Mouse (Mus musculus): Measurements from ENCODE around the gene Gabpb1.

The Gabpb1 gene

DNA sequence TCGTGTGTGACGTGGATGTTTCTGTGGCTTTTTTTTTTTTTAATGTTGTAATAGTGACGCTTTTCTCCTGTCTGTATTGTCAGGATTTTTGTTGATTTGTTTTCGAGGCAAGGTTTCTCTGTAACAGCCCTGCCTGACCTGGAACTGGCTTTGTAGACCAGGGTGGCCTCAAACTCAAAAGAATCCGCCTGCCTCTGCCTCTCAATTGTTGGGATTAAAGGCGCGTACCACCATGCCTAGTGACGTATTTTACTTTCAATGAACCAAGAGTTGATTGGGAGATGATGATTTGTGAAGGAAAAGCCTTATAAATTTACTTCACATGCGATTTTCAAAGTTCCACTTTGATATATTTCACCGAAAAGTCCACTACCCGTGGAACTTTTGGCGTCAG, at the start of gene Gabpb1:
Gene Gabpb1, minus strand, starts transcription at position 216 of the 394 bp plus-strand sequence.
- no peak for DNase-seq (ENCODE audit: low spot score)

DNA sequence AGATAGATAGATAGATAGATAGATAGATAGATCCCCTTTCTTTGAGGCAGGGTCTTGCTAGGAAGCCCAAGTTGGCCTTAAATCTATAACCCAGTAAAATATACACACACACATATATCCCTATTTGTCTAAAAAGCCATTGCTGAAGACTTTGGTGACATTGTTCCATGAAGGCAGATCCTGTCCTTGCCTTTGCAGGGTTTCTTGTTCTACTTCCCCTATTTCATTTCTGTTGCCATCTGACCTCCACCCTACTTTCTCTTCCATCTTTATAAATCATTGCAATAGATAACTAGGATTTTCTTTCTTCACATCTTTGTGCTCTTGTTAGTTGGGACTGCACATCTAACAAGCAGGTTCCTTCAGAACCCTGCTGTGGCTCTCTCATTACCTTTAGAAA, 36.8 kb upstream of the Gabpb1 start:
- no peak for DNase-seq (ENCODE audit: low spot score)

DNA sequence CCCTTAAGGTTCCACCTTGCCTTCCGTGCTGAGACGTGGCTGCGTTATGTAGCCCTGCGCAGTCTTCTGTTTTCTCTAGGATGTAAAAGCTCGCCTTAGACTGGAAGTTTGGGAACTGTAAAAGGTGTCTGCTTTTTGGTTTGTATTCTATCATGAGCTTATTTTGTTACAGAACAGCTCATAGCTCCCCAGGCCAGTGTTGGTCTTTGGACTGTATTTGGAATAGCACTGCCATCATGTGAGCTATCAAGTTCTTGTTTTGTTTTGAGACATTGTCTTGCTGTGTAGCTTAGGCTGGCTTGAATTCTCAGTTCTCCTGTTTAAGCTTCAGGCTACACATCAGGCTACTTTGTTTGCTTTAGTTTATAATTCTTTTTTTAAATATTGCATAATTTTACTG, 36.4 kb upstream of the Gabpb1 start:
- no peak for DNase-seq (ENCODE audit: low spot score)

DNA sequence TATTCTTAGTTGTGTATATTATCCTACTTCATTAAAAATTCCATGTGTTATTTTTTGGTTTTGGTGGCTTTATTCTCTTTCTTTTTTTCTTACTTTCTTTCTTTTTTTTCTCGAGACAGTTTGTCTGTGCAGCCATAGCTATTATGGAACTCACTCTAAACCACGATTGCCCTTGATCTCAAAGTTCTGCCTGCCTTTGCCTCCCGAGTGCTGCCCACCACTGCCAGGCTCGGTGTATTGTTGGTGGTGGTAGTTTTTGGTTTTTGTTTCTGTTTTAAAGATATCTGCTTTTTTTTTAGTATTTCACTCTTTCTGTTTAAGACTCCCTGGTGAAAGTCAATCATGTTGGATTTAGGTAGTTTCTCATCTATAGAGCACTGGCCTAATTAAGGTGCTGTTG, 32.2 kb upstream of the Gabpb1 start:
- DNase-seq (ENCODE audit: low spot score), result no peak

DNA sequence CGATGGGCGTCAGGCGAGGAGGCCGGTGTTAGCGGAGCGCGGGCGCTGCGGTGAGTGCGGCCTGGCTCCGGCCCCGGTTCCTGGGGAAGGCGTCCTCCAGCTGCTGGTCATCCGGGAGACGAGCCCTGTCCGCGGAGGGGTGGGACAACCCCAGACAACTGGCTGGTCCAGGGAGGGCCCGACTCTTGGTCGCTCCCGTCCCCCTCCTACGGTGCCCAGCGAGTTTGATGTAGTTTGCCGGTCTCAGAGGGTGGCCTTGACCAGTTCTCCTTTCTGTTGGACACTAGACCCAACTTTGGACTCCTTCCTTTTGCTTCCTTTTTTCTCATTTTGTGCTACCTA, 31.3 kb upstream of the Gabpb1 start:
- DNase-seq (ENCODE audit: low spot score), result no peak

DNA sequence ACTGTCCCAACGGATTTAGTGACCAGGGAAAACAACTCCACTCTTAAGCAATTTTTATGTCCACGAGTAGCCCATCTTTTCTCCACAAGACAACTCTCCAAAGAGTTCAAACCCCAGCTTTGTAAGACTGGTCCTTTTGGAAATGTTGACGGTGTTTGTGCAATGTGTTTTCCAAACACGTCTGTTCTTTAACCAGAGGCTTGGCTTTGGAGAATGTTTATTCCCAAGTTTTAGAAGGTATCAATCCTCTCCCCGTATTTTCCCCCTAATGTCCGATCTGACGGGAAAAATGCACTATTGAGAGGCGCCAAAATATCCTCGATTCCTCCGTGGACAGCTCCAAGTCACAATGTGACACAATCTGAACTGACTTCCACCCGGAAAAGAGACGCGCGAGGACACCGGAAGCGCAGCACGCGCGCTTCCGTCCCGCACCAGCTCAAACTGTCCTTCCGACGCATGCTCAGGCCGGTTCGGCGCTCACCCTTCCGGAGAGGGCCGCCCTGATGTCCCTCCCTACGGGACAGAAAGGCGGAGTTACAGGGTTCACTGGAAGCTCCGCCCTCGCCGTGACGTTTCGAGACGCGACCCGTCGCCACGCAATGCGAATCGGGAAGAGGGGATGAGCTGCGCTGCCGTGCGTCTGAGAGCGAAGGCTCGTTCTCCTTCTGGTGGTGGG, 30.8 kb upstream of the Gabpb1 start, which contains the start of gene Usp8:
Gene Usp8, plus strand, starts transcription at position 570 of the 679 bp plus-strand sequence.
- DNase-seq (ENCODE audit: low spot score), result peak; percentile 91

DNA sequence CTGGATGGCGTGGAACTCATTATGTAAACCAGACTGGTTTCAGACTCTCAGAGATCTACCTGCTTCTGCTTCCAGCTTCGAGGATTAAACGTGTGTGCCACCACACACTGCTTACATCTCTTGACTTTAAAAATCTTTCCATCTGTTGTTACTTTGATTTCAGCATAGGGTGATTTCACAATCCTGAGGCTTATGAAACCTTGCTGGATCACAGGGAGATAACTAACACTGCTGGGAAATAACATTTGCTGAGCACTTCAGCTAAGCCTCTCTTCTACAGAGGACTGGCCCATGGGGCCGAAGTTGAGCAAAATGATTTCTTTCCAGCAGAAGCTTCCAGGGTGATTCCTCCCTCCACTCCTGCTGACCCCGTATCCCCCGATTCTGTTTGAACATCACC, 19.1 kb upstream of the Gabpb1 start:
- no peak for DNase-seq (ENCODE audit: low spot score)

DNA sequence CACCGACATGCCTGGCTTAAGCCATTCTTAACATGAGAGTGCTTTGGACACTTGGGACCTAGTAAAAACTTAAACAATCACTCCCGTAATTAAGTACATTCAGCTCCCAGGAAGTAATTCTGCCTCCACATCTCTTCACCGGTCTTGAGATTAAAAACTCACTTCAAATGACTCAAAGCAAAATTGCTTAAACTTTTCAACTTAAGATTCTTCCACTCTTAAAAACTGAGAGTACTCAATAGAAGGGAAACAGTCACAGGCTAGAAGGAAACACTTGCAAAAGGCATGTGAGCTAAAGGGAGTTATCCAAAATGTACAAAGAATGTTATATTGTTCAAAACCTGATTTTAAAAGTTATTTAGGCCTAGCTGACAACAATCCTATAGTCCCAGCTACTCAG, 15.2 kb upstream of the Gabpb1 start:
- DNase-seq (ENCODE audit: low spot score), result no peak

DNA sequence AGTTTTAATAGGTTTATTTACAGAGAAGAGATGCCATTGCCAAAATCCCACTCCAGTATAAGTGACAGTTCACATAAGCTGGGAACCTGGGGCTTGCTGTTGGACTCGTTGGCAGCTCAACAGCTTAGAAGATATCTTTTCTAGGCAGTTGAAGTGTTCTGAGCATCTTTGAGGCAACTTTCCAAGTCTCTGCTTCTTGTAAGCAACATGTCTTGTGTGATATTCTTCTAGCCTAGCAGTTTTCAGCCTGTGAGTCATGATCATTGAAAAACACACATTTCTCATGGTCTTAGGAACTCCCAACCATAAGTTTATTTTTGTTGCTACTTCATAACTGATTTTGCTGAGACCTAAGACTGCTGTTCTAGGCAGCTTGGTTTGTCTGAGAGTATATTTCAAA, 6.8 kb upstream of the Gabpb1 start:
- no peak for DNase-seq (ENCODE audit: low spot score)

DNA sequence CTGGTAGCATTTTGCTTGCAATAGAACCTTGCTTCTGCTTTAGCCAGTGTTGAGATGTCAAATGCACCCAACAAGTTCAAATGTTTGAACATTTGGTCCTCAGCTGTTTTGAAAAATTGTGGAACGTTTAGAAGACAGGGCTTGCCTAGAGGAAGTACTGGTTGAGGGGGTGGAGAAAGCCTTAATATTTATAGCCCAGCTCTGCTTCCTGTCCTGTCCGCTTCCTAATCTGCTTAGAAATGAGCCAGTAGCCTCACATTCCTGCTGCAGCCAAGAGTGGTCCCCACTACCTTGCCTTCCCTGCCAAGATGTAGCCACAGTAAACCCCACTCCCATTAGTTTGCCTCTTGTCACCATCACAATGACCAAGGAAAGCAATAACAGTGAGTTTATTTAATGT, 6.2 kb upstream of the Gabpb1 start:
- no peak for DNase-seq (ENCODE audit: low spot score)

DNA sequence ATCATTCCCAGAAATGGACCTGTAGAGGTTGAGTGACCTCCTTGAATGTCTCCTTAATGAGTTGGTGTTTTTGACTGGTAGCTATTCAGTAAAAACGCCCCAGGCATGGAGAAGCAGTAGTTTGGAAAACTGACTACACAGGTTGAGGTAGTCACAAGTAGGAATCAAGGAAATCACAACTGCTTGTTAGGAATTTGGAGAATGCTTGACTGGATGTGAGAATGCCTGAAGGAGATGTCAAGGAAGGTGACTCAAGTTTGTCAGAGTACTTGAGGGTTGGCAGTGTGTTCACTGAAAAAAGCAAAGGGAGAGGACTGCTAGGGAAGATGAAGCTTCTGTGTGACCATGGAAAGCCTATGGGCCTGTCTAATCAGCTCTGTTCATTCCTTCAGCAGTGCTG, 1.2 kb upstream of the Gabpb1 start:
- DNase-seq (ENCODE audit: low spot score), result no peak

DNA sequence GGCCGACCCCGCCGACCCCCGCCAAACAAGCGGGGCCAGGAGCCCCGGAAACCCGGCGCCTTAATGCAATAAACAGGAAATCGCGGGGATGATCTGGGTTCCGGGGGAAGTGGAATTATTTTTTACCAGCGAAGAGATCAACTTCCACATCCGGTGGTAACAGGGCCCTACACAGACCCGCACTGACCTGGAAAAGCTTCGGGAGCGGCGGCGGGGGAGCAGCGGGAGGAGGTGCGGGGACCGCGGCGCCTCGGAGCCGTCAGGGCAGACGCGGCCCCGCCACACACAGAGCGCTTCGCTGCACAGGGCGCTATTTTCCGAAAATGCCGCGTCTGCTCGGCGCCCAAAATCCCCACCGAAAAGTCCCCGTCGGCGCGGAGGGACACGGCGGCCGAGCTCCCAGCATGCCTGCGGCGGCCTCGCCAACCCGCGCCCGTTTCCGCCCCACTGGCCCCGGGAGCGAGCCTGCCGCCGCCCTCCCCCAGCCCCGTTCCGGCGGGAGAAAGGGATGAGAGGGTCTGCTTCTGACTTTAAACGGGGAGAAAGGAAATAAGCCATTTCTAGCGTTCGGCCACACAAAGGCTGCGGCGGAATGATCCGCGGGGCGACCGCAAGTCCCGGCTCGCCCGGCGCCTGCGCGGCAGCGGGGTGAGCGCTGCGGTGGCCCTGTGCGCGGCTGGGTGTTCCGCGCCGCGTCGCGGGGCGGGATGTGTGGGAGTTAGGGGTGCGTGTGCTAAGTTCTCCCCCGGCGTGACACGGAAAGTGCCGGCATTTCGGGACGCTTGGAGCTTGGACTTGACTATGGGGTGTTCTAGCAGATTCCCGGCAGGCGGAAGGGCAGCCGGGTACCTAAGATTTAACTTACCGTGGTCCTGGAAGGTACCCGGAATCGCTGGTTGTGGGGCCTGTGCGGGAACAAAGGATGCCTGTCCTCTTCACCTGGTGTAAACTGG, 692 bp downstream of the Gabpb1 start:
- peak; percentile 74 for DNase-seq (ENCODE audit: low spot score)

DNA sequence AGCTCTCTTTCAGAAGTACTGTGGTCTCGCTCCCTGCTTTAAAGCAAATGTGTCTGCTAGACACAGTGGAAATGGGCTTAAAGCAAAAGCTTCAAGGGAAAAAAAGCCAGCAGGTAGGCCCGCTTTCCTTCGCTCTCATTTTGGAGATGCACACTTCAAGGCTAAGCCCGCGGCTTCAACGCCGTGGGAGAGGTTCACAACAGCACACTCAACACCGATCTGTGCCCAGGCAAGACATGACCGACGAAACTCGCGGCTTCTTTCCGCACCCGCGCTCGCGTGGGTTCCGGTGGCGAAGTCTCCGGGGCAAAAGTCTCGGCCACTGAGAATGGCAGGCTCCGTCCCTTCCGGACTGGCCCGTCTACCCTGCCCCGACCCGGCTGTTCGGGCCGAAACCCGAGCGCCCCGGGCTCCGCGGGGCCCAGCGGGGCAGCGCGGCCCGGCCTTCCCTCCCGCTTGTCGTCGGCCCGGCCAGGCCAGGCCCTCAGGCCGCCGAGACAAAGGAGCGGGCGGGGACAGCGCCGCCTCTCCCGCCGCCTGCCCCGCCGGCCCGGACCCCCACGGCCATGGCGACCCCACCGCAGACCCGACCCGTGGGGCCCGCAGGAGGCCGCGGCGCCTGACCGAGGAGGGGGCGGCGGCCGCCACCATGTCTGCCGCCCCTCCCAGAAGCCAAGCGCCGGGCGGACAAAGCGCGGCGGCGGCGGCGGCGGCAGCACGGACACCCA, 1.5 kb downstream of the Gabpb1 start:
- no peak for DNase-seq (ENCODE audit: low spot score)

DNA sequence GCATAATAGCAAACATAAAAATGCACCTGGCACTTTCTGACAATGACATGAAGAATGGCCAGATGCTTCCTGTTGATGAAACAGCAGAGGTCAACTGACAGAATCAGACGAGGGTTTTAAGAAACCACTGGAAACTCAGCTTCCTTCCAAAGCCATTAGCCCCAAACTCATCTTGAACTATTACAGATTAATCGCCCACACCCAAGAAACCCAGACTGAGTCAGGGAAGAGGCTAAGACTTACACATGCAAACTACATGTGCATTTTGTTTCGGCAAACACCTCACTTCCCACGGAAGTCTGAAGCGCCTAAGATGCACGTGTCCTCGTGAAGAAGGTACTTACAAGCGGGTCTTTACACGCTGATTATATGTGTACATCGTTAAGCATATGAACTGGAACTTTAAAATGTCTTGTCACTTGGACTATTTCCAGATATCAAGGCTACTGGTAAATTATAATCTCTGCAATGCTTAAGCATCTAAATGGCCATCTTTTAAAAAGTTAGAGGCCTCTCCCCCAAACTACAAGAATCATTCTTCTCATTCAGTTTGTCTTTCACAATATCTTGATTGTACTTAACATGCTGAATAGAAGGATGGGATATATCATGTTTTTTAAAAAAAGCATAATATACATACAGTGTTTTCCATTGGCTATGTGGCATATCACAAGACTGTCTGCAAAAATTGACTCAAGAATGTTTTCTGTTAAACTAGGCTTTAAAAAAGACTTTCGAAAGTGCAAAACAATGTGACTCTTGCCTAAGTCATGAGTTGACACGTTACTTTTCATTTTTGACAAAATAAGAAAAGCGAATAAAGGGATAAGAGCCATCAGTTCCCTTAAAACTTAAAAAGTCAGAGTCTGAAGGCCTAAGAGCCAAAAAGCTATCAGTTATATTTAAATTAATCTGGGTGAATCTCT, 2.6 kb downstream of the Gabpb1 start:
- no peak for DNase-seq (ENCODE audit: low spot score)

DNA sequence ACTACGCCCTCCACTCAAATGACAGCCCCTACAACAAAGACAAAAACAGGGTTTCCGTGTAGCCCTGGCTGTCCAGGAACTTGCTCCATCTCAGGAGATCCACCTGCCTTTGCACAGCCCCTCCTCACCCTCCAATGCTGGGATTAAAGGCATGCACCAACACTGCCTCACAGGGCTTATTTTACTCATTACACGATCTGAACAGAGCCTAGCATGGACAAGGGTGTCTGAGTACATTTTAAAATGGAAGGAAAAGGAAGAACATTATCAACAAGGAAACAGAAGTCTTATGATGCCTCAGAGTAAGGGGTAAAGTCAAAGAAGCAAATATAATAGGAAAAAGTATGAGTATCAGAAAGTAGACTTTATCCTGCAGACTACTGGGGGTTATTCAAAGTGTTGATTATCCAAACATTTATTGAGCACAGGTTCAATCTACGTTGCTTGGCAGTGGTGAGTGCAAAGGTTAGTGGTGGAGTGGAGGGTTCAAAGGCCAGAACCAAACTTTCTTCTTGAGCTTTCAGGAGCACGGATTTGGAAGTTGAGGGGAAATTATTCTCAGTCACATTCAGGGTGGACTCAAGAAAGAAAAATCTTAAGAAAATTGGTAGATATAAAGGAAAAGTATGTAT, 7.4 kb downstream of the Gabpb1 start:
- DNase-seq (ENCODE audit: low spot score), result no peak

DNA sequence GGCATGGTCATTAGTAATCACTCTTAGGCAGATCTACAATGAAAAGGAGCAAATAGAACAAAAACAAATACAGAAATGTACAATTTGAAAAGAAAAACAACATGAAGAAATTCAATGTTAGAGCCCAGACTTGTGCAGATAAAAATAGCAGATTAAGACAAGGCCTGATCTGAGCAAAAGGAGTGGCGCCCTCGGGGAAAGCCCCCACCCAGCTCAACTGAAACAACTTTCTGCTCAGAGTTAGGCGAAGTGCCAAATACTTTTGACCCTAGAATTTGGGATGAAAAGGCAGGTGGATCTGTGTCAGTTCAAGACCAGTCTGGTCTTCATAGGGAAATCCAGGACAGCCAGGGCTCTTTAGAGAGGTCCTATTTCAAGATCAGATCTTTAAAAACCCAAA, 10.2 kb downstream of the Gabpb1 start:
- DNase-seq (ENCODE audit: low spot score), result no peak

DNA sequence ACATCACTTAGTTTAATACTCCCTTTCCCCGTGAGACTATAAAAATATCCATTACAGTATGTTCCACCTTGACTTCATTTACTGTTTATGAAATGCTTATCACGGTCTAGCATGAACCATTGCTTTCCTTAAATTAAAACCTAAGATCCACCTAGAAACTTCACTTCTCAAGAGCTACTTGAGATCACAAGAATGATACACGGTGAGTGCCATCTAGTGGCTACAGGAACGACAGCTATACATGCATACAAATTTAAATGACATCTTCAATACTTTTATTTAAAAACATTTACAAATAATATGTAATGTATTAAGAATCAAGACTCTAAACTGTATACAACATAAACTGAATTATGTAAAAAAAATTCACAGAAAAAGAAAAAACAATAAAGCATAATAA, 12.7 kb downstream of the Gabpb1 start:
- DNase-seq (ENCODE audit: low spot score), result no peak

DNA sequence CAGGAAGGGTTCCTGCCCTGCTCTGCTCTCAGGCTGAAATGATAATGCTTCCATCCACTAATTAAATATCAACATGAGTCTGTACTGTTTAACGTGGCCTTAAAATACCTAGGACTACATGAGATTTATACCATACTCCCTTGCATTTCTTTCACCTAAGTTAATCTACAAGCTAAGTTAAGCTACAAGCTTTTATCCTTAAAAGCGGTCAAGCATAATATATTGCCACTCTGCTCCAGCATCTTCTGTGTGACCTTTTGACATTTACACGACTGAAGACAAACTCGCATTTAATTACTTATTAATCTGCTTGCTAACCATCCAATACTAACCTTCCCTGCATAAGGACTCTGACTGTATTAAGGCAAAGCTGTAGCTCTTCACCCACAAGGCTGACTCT, 23.2 kb downstream of the Gabpb1 start:
- no peak for DNase-seq (ENCODE audit: low spot score)

DNA sequence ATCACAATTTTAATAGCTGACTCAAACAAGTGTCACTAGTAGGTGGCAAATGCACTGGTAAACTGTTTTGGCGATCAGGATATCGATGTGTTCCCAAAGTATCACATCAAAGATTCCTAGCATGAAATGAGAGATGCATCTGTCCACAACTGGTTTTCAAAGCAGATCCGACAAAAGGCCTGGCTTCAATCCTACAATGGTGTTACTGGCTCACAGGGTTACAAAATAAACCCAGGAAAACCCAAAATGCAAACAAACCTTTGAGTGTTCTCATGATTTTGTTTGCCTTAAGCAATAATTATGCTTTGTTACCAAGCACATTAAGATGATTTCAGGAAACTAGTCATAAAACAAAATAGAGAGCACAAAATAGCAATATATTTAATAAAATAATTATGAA, 28.4 kb downstream of the Gabpb1 start:
- DNase-seq (ENCODE audit: low spot score), result no peak

DNA sequence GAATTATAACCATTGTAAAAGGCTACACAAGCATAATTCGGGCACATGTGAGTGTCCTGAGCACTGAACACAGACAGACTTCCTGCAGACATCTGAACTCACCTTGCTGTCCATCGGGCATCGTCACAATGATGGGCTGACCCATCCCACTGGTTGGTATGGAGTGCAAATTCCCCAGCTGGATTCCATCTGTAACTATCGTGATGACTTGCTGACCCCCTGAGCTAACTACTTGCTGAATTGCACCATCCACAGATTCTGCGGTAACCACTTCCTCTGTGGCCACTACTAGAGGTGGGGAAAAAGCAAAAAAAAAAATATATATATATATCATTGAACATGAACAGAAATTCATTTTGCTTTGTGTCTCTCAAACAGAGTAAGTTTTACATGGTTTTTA, 29.7 kb downstream of the Gabpb1 start:
- no peak for DNase-seq (ENCODE audit: low spot score)

DNA sequence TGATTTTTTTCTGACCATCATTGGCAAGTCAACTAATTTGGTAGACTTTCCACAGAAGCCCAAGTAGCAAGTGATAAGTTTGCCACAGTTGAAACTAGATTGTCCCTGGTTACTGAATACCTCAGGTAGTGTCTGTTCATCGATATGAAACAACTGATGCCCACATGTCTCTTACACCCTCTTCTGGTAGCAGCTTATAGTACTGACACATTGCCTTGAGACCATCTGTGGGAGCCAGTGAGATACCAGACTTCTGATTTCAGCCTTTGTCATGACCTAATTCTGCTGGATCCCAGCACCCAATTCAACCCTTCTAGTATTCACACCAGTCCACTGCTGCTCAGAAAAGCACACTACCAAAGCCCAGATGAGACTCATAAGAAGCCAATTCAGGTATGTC, 31.4 kb downstream of the Gabpb1 start:
- DNase-seq (ENCODE audit: low spot score), result no peak

All from layer of hippocampus, adult 9-10 months (tissue).